Mouse (Mus musculus): ENCODE measurements around the gene Ncdn. TPM values are rescaled to one million over a fixed set of nuclear protein-coding genes. Genes with fewer than 3 reads are reported as not detected.

The Ncdn gene
- polyA plus RNA-seq, 1 experiment: 25.8 TPM

- H3K4me3 ChIP-seq: no peak overlapping the region
- H3K79me2 ChIP-seq (ENCODE audit: control insufficient read depth, insufficient read depth): no peaks in the 10 kb centered on the region
- H3K27me3 ChIP-seq (ENCODE audit: control insufficient read depth, insufficient read depth, insufficient read length): no peaks in the 10 kb centered on the region
- TF ChIP-seq MYOG (IDR thresholded peaks at IDR 0.05; ENCODE audit: control insufficient read depth in 1 of 3, insufficient read depth in 1 of 3, insufficient read length in 2 of 3, low read depth in 2 of 3): no peak
- no peak for TF ChIP-seq E2F4 (IDR thresholded peaks at IDR 0.05; ENCODE audit: insufficient read depth)
- no peak for TF ChIP-seq USF1 (IDR thresholded peaks at IDR 0.05; ENCODE audit: low read depth)
- TF ChIP-seq POLR2A (IDR thresholded peaks at IDR 0.05; ENCODE audit: insufficient read length, low read depth): no peak
- no peak for TF ChIP-seq TCF3 (IDR thresholded peaks at IDR 0.05; ENCODE audit: insufficient read length, low read depth)
- H3K4me2 ChIP-seq (ENCODE audit: low read depth): no peak overlapping the region
- no peak overlapping the region for H3ac ChIP-seq (ENCODE audit: control insufficient read depth, insufficient read length)
- H3K36me3 ChIP-seq (ENCODE audit: control insufficient read depth, insufficient read depth): peaks cover 5% of the 10 kb centered on the region
Observed at GRCm38 (mm10) chr4:126744831-126745230, 8.4 kb downstream of the Ncdn start.

GRCm38 (mm10) chr4:126743713-126744112 is 9.5 kb downstream of the Ncdn start:
- Histone ChIP-seq H3K36me3 (ENCODE audit: control insufficient read depth, insufficient read depth) (peaks cover 5% of the 10 kb centered on the region), H3K4me2 (ENCODE audit: low read depth) (no peak overlapping the region), H3K4me3 (no peak overlapping the region), H3K27me3 (ENCODE audit: control insufficient read depth, insufficient read depth, insufficient read length) (peaks cover 2% of the 10 kb centered on the region), H3ac (ENCODE audit: control insufficient read depth, insufficient read length) (no peak overlapping the region), H3K79me2 (ENCODE audit: control insufficient read depth, insufficient read depth) (no peaks in the 10 kb centered on the region)
- TF ChIP-seq CEBPB (IDR thresholded peaks at IDR 0.05; ENCODE audit: insufficient read depth, poor library complexity, severe bottlenecking) (no peak), MYOG (IDR thresholded peaks at IDR 0.05; ENCODE audit: control insufficient read depth in 1 of 3, insufficient read depth in 1 of 3, insufficient read length in 2 of 3, low read depth in 2 of 3) (no peak), REST (IDR thresholded peaks at IDR 0.05; ENCODE audit: insufficient read depth, insufficient read length) (no peak), TCF3 (IDR thresholded peaks at IDR 0.05; ENCODE audit: insufficient read length, low read depth) (no peak), POLR2A (IDR thresholded peaks at IDR 0.05; ENCODE audit: insufficient read length, low read depth) (no peak), POLR2AphosphoS2 (IDR thresholded peaks at IDR 0.05; ENCODE audit: insufficient read length, low read depth) (no peak), SRF (IDR thresholded peaks at IDR 0.05; ENCODE audit: control insufficient read depth, insufficient read length, low read depth) (no peak), MAX (IDR thresholded peaks at IDR 0.05; ENCODE audit: low read depth) (no peak), MYOD1 (IDR thresholded peaks at IDR 0.05; ENCODE audit: control insufficient read depth in 1 of 3, insufficient read length in 2 of 3, low read depth in 2 of 3) (no peak), E2F4 (IDR thresholded peaks at IDR 0.05; ENCODE audit: insufficient read depth) (no peak)

GRCm38 (mm10) chr4:126742976-126743375 is 10.3 kb downstream of the Ncdn start:
- Histone ChIP-seq H3K36me3 (ENCODE audit: control insufficient read depth, insufficient read depth) (peaks cover 5% of the 10 kb centered on the region), H3K79me2 (ENCODE audit: control insufficient read depth, insufficient read depth) (no peaks in the 10 kb centered on the region), H3ac (ENCODE audit: control insufficient read depth, insufficient read length) (no peak overlapping the region), H3K4me2 (ENCODE audit: low read depth) (no peak overlapping the region), H3K27me3 (ENCODE audit: control insufficient read depth, insufficient read depth, insufficient read length) (peaks cover 9% of the 10 kb centered on the region), H3K4me3 (no peak overlapping the region)
- TF ChIP-seq USF1 (IDR thresholded peaks at IDR 0.05; ENCODE audit: low read depth) (no peak), MYOG (IDR thresholded peaks at IDR 0.05; ENCODE audit: control insufficient read depth in 1 of 3, insufficient read depth in 1 of 3, insufficient read length in 2 of 3, low read depth in 2 of 3) (no peak), POLR2A (IDR thresholded peaks at IDR 0.05; ENCODE audit: insufficient read length, low read depth) (no peak), REST (IDR thresholded peaks at IDR 0.05; ENCODE audit: insufficient read depth, insufficient read length) (no peak), CEBPB (IDR thresholded peaks at IDR 0.05; ENCODE audit: insufficient read depth, poor library complexity, severe bottlenecking) (no peak), MAX (IDR thresholded peaks at IDR 0.05; ENCODE audit: low read depth) (no peak), SRF (IDR thresholded peaks at IDR 0.05; ENCODE audit: control insufficient read depth, insufficient read length, low read depth) (no peak), TCF12 (IDR thresholded peaks at IDR 0.05; ENCODE audit: insufficient read depth, poor library complexity, severe bottlenecking) (no peak)

- H3K27me3 ChIP-seq (ENCODE audit: control insufficient read depth, insufficient read depth, insufficient read length): peaks cover 23% of the 10 kb centered on the region
- H3K4me2 ChIP-seq (ENCODE audit: low read depth): no peak overlapping the region
- H3K36me3 ChIP-seq (ENCODE audit: control insufficient read depth, insufficient read depth): peaks cover 5% of the 10 kb centered on the region
- H3ac ChIP-seq (ENCODE audit: control insufficient read depth, insufficient read length): no peak overlapping the region
- H3K79me2 ChIP-seq (ENCODE audit: control insufficient read depth, insufficient read depth): no peaks in the 10 kb centered on the region
- TF ChIP-seq MAX (IDR thresholded peaks at IDR 0.05; ENCODE audit: low read depth) (no peak), E2F4 (IDR thresholded peaks at IDR 0.05; ENCODE audit: insufficient read depth) (no peak), MYOD1 (IDR thresholded peaks at IDR 0.05; ENCODE audit: control insufficient read depth in 1 of 3, insufficient read length in 2 of 3, low read depth in 2 of 3) (no peak), POLR2A (IDR thresholded peaks at IDR 0.05; ENCODE audit: insufficient read length, low read depth) (no peak), CEBPB (IDR thresholded peaks at IDR 0.05; ENCODE audit: insufficient read depth, poor library complexity, severe bottlenecking) (no peak), MYOG (IDR thresholded peaks at IDR 0.05; ENCODE audit: control insufficient read depth in 1 of 3, insufficient read depth in 1 of 3, insufficient read length in 2 of 3, low read depth in 2 of 3) (no peak), USF1 (IDR thresholded peaks at IDR 0.05; ENCODE audit: low read depth) (no peak), REST (IDR thresholded peaks at IDR 0.05; ENCODE audit: insufficient read depth, insufficient read length) (no peak), POLR2AphosphoS2 (IDR thresholded peaks at IDR 0.05; ENCODE audit: insufficient read length, low read depth) (no peak), TCF3 (IDR thresholded peaks at IDR 0.05; ENCODE audit: insufficient read length, low read depth) (no peak), SRF (IDR thresholded peaks at IDR 0.05; ENCODE audit: control insufficient read depth, insufficient read length, low read depth) (no peak), TCF12 (IDR thresholded peaks at IDR 0.05; ENCODE audit: insufficient read depth, poor library complexity, severe bottlenecking) (no peak)
- no peak overlapping the region for H3K4me3 ChIP-seq
Observed at GRCm38 (mm10) chr4:126741448-126741847, 11.8 kb downstream of the Ncdn start.

GRCm38 (mm10) chr4:126739966-126740676 is 13.1 kb downstream of the Ncdn start:
- H3K27me3 ChIP-seq (ENCODE audit: control insufficient read depth, insufficient read depth, insufficient read length): peaks cover 36% of the 10 kb centered on the region
- H3K36me3 ChIP-seq (ENCODE audit: control insufficient read depth, insufficient read depth): peaks cover 2% of the 10 kb centered on the region
- H3K79me2 ChIP-seq (ENCODE audit: control insufficient read depth, insufficient read depth): no peaks in the 10 kb centered on the region
- no peak overlapping the region for H3K4me2 ChIP-seq (ENCODE audit: low read depth)
- TF ChIP-seq MYOG (IDR thresholded peaks at IDR 0.05; ENCODE audit: control insufficient read depth in 1 of 3, insufficient read depth in 1 of 3, insufficient read length in 2 of 3, low read depth in 2 of 3): no peak
- TF ChIP-seq CEBPB (IDR thresholded peaks at IDR 0.05; ENCODE audit: insufficient read depth, poor library complexity, severe bottlenecking): no peak
- TF ChIP-seq TCF12 (IDR thresholded peaks at IDR 0.05; ENCODE audit: insufficient read depth, poor library complexity, severe bottlenecking): no peak
- no peak for TF ChIP-seq TCF3 (IDR thresholded peaks at IDR 0.05; ENCODE audit: insufficient read length, low read depth)
- TF ChIP-seq MAX (IDR thresholded peaks at IDR 0.05; ENCODE audit: low read depth): no peak
- TF ChIP-seq SRF (IDR thresholded peaks at IDR 0.05; ENCODE audit: control insufficient read depth, insufficient read length, low read depth): no peak
- no peak for TF ChIP-seq USF1 (IDR thresholded peaks at IDR 0.05; ENCODE audit: low read depth)
- no peak for TF ChIP-seq REST (IDR thresholded peaks at IDR 0.05; ENCODE audit: insufficient read depth, insufficient read length)
- no peak for TF ChIP-seq POLR2AphosphoS2 (IDR thresholded peaks at IDR 0.05; ENCODE audit: insufficient read length, low read depth)
- no peak for TF ChIP-seq E2F4 (IDR thresholded peaks at IDR 0.05; ENCODE audit: insufficient read depth)
- TF ChIP-seq POLR2A (IDR thresholded peaks at IDR 0.05; ENCODE audit: insufficient read length, low read depth): no peak
- no peak for TF ChIP-seq MYOD1 (IDR thresholded peaks at IDR 0.05; ENCODE audit: control insufficient read depth in 1 of 3, insufficient read length in 2 of 3, low read depth in 2 of 3)
- H3ac ChIP-seq (ENCODE audit: control insufficient read depth, insufficient read length): no peak overlapping the region
- H3K4me3 ChIP-seq: no peak overlapping the region
